Mouse (Mus musculus): ENCODE data around the gene Amd1. TPM values are rescaled to one million over a fixed set of nuclear protein-coding genes. Genes with fewer than 3 reads are reported as not detected.

The Amd1 gene
- 47.5 and 57.4 TPM in 2 replicates for polyA plus RNA-seq (2014; fragmentation: Nextera tagmentation; extraction: Ambion mirVana)

DNA sequence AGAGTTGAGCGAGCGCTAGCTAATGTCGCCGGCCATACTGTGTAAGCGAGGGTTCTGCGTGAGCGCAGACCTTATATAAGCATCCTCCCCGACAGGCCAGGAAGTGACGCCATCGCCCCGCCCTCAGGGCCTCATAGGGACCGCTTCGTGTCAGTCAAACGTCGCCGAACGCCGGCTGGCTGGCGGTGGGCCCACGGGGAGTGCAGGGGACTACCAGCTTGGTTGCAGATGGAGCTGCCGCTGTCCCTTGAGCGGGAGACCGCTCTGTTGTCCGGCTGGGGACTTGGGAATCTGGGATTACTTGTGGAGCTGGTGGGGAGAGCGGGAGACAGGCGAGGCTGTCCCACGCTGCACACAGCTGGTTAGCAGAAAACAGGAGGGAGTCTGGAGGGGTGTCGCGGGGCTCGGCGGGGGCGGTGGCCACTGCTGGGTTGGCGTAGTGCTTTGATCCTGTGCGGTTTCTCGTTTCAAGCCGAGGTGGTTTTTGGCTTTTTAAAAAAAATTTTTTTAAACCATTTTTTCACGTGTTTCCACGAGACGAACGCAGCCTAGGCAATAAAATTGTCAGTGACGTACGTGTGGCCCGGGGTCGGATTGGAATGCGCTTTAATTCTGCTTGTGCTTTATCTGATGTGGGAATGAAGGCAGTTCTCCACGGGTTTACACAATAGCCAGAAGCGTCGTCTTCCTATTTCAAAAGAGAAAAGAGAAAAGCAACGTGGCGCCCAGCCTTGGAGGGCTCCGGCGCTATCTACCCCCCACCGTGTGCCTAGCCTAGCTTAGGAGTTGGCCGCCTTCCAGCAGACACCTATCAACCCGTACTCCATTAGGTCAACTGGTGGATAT is at the start of gene Amd1:
Gene Amd1, minus strand, starts transcription at position 47 of the 846 bp plus-strand sequence.
- WGBS = under 1% methylated on average over 55 of the region's 55 CpGs
- 0 out of 2 replicates have a peak, but pooled peaks cover 2% of the 10 kb centered on the region for H3K9me3 ChIP-seq (ENCODE audit: control insufficient read depth, low read length)
- H3K27ac ChIP-seq = peak within 1 kb of the TSS; percentile 98

DNA sequence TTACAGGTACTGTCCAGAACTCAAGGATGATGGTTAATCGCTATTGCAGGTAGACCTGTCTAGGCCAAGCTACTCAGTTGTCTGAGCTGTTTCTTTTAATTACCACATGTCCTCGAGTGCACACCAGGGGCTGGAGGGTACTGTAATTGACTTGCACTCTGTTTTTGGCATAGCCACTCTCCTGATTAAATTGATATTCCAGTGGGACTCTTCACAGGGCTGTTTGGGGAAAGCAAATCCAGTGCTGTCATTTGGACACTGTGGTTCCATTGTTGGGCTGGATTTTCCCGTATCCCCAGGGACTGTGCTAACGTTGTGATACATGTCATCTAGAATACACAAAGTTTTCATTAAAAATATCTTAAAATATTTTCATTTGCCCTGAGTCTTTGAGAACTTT is 49.2 kb upstream of the Amd1 start:
- Histone ChIP-seq H3K4me2 (replicated peaks) (peak overlapping the region; percentile 78), H3K9ac (no peak overlapping the region), H3K27ac (no peak overlapping the region), H3K36me3 (replicated peaks; ENCODE audit: control insufficient read depth, insufficient read depth) (no peaks in the 10 kb centered on the region), H3K9me3 (ENCODE audit: control insufficient read depth, low read length) (no peaks in the 10 kb centered on the region), H3K4me3 (replicated peaks; ENCODE audit: low read length) (peak overlapping the region; percentile 94), H3K4me1 (replicated peaks; ENCODE audit: control insufficient read depth, insufficient read depth, low read length) (peaks cover 20% of the 10 kb centered on the region), H3K27me3 (ENCODE audit: control insufficient read depth, insufficient read depth, low read length) (no peaks in the 10 kb centered on the region)
- ATAC-seq (ENCODE audit: low FRiP score) (no peak), DNase-seq (ENCODE audit: low spot score) (no peak)
- 48% methylated on average over 4 of the region's 4 CpGs for WGBS

More for the DNA sequence above, at the start of gene Amd1:
- ATAC-seq (ENCODE audit: low FRiP score) (peak; percentile 98), DNase-seq (ENCODE audit: low spot score) (peak; percentile 99)
- Histone ChIP-seq H3K4me2 (replicated peaks) (peak within 1 kb of the TSS; percentile 81), H3K4me3 (replicated peaks; ENCODE audit: low read length) (peak within 1 kb of the TSS; percentile 98), H3K36me3 (replicated peaks; ENCODE audit: control insufficient read depth, insufficient read depth) (no peaks in the 10 kb centered on the region), H3K9ac (peak within 1 kb of the TSS; percentile 90), H3K4me1 (replicated peaks; ENCODE audit: control insufficient read depth, insufficient read depth, low read length) (peaks cover 20% of the 10 kb centered on the region), H3K27me3 (ENCODE audit: control insufficient read depth, insufficient read depth, low read length) (no peaks in the 10 kb centered on the region)

DNA sequence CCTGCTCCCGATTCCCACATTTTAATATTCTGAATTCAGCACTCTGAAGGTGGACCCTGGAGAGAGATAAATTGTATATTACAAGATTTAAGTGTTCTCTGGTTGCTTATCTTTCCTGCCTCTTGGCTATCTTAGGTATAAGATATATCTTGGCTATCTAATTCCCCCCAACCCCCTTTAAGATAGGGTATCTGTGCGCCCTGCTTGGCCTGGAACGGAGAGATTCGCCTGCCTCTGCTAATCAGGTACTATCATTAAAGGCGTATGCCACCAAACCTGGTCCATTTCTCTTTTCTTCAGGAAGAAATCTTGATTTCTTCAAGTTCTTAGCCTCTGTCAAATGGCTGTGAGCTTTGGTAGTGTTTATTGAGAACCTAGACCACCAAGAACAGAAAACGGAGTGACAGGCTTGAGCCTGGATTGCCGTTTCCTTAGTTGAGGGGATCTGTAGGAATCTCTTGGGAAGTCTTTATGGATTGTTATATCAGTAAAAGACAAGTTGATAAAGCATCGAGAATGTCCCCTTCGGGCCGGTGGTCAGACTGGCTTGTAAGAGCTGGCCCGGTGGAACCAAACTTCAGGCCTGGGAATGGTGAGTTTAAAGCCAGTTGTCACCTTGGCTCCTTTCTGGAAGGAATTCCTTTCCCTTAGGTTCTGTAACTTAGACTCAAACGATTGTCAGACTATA is 48.4 kb upstream of the Amd1 start:
- H3K4me2 ChIP-seq (replicated peaks) = peak overlapping the region; percentile 78
- peak overlapping the region; percentile 94 for H3K4me3 ChIP-seq (replicated peaks; ENCODE audit: low read length)
- H3K36me3 ChIP-seq (replicated peaks; ENCODE audit: control insufficient read depth, insufficient read depth) = no peaks in the 10 kb centered on the region
- peak overlapping the region; percentile 93 for H3K27ac ChIP-seq
- H3K9ac ChIP-seq = peak overlapping the region; percentile 87
- H3K27me3 ChIP-seq (ENCODE audit: control insufficient read depth, insufficient read depth, low read length) = no peaks in the 10 kb centered on the region
- 51% methylated on average over 12 of the region's 12 CpGs for WGBS
- no peaks in the 10 kb centered on the region for H3K9me3 ChIP-seq (ENCODE audit: control insufficient read depth, low read length)
- H3K4me1 ChIP-seq (replicated peaks; ENCODE audit: control insufficient read depth, insufficient read depth, low read length) = peaks cover 20% of the 10 kb centered on the region
- DNase-seq (ENCODE audit: low spot score) (no peak), ATAC-seq (ENCODE audit: low FRiP score) (no peak)

DNA sequence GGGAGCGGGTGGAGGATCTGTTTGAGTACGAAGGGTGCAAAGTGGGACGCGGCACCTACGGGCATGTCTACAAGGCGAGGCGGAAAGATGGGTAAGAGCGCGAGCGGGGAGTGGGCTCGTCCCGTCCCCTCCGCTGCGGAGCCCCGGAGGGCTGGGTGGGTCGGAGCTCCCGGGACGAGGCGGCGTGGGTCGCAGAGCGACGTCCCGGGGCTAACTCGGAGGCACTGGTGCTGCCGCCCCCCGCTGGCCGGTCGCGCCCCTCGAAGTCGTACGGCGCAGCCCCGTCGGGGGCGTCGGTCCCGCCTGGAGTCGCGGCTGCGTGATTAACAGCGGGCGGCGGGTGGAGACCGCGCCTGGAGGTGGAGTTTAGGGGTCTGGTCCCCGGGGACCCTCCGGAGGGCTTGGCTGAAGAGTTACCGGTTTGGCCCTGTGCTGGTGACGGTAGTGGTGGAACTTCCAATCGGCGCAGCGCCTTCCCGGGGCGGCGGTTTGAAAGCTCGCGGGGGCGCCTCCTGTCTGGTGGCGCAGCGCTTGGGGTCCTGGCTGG is 47.7 kb upstream of the Amd1 start:
- H3K4me2 ChIP-seq (replicated peaks) = peak overlapping the region; percentile 78
- H3K4me3 ChIP-seq (replicated peaks; ENCODE audit: low read length) = peak overlapping the region; percentile 94
- peak overlapping the region; percentile 93 for H3K27ac ChIP-seq
- under 1% methylated on average over 49 of the region's 62 CpGs for WGBS
- no peaks in the 10 kb centered on the region for H3K27me3 ChIP-seq (ENCODE audit: control insufficient read depth, insufficient read depth, low read length)
- no peaks in the 10 kb centered on the region for H3K9me3 ChIP-seq (ENCODE audit: control insufficient read depth, low read length)
- H3K36me3 ChIP-seq (replicated peaks; ENCODE audit: control insufficient read depth, insufficient read depth) = no peaks in the 10 kb centered on the region
- DNase-seq (ENCODE audit: low spot score) (peak; percentile 64), ATAC-seq (ENCODE audit: low FRiP score) (peak; percentile 3; the same call in 1 of the 2 replicates)
- H3K4me1 ChIP-seq (replicated peaks; ENCODE audit: control insufficient read depth, insufficient read depth, low read length) = peaks cover 20% of the 10 kb centered on the region
- peak overlapping the region; percentile 87 for H3K9ac ChIP-seq

DNA sequence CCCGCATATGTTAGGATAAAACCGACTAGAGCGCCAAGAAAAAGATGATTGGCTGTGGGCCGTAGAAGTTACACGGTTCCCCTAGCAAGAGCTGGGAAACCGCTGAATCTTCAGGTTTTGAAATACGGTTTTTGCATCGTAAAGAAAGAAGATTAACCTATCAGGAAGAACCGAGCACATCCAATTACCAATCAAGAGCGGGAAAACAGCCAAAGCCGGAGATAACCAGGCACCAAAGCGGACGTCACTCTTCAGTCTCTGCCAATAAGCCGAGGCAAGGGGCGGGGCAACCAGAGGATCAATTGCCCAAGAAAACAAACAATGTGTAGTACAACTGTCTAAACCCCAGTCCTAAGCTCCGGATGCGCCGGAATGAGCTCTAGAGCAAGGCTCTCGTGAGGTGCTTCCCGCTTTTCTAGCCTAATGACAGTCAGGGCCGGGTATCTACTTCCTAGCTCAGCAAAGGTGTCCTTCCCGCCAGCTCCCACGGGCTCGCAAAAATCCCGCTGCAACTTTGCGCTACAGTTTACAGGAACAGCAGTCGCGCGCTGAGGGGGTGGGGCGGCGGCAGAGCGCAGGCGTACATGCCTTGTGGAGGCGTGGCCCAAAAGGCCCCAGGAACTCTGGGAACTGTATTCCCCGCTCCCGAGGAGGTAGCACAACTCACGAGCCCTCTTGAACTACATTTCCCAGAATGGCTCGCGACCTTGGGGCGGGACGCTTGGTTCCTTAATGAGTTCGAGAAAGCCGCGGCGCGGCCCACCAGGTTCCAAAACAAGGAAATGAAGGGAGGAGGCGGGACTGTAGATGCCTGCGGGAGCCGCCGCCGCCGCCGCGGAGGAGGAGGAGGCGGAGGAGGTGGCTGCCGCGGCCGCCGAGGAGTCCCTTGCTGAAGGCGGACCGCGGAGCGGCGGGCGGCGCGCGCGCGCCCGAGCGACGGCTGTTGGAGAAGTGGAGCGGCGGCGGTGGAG is 46.9 kb upstream of the Amd1 start:
- H3K27me3 ChIP-seq (ENCODE audit: control insufficient read depth, insufficient read depth, low read length) = no peaks in the 10 kb centered on the region
- WGBS = under 1% methylated on average over 76 of the region's 76 CpGs
- peak overlapping the region; percentile 87 for H3K9ac ChIP-seq
- peaks cover 20% of the 10 kb centered on the region for H3K4me1 ChIP-seq (replicated peaks; ENCODE audit: control insufficient read depth, insufficient read depth, low read length)
- H3K36me3 ChIP-seq (replicated peaks; ENCODE audit: control insufficient read depth, insufficient read depth) = no peaks in the 10 kb centered on the region
- peak overlapping the region; percentile 93 for H3K27ac ChIP-seq
- H3K4me3 ChIP-seq (replicated peaks; ENCODE audit: low read length) = peak overlapping the region; percentile 94
- no peaks in the 10 kb centered on the region for H3K9me3 ChIP-seq (ENCODE audit: control insufficient read depth, low read length)
- peak; percentile 98 for ATAC-seq (ENCODE audit: low FRiP score)
- peak overlapping the region; percentile 78 for H3K4me2 ChIP-seq (replicated peaks)
- peak; percentile 99 for DNase-seq (ENCODE audit: low spot score)

DNA sequence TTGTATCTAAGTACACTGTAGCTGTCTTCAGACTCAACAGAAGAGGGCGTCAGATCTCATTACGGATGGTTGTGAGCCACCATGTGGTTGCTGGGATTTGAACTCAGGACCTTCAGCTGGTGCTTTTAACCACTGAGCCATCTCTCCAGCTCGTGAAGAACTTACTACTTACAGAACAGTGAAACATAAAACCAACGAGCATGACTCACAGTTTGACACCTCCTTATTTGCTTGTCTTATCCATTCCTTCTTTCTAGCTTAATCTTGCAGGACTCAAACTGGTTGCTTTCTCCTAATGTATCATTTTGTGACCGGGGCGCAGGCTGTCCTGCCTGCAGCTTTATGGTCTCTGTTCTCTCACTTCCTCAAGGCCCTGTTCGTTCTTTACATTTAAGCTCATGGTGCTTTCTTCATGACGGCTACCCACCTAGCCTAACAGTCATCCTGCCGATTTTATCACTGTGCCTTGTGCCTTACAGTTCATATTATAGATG is 45.5 kb upstream of the Amd1 start:
- ATAC-seq (ENCODE audit: low FRiP score) = no peak
- peak overlapping the region; percentile 59 for H3K4me2 ChIP-seq (replicated peaks)
- no peak for DNase-seq (ENCODE audit: low spot score)
- no peaks in the 10 kb centered on the region for H3K27me3 ChIP-seq (ENCODE audit: control insufficient read depth, insufficient read depth, low read length)
- 0 out of 2 replicates have a peak overlapping the region, but pooled peaks have one; percentile 94 for H3K4me3 ChIP-seq (replicated peaks; ENCODE audit: low read length)
- H3K27ac ChIP-seq = no peak overlapping the region
- peaks cover 20% of the 10 kb centered on the region for H3K4me1 ChIP-seq (replicated peaks; ENCODE audit: control insufficient read depth, insufficient read depth, low read length)
- H3K9me3 ChIP-seq (ENCODE audit: control insufficient read depth, low read length) = no peaks in the 10 kb centered on the region
- no peak overlapping the region for H3K9ac ChIP-seq
- 74% methylated on average over 9 of the region's 9 CpGs for WGBS
- H3K36me3 ChIP-seq (replicated peaks; ENCODE audit: control insufficient read depth, insufficient read depth) = no peaks in the 10 kb centered on the region

DNA sequence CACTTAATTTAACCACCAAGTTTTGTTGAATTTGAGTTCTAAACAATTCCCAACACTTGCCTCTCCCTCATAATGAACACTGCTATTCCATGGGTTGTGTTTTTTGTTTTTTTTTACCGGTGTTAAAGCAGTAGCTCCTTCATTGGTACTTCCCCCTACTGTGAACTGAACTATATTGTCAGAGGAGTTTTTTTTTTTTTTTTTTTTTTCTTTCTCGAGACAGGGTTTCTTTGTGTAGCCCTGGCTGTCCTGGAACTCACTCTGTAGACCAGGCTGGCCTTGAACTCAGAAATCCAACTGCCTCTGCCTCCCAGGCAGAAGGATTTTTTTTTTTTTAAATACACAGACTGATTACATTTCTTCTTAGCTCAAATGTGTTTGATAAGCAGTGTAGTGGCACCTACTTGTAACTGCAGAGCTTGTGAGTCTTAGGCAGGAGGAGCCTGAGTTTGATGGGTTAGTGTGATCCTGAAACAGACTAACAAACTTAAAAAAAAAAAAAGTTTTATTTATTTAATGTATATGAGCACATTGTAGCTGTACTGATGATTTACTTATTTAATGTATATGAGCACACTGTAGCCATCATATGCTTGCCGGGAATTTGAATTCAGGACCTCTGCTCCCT is 44.9 kb upstream of the Amd1 start:
- Histone ChIP-seq H3K9ac (no peak overlapping the region), H3K27ac (no peak overlapping the region), H3K4me3 (replicated peaks; ENCODE audit: low read length) (no peak overlapping the region), H3K4me1 (replicated peaks; ENCODE audit: control insufficient read depth, insufficient read depth, low read length) (peaks cover 20% of the 10 kb centered on the region), H3K4me2 (replicated peaks) (no peak overlapping the region), H3K9me3 (ENCODE audit: control insufficient read depth, low read length) (no peaks in the 10 kb centered on the region), H3K36me3 (replicated peaks; ENCODE audit: control insufficient read depth, insufficient read depth) (no peaks in the 10 kb centered on the region), H3K27me3 (ENCODE audit: control insufficient read depth, insufficient read depth, low read length) (no peaks in the 10 kb centered on the region)
- DNase-seq (ENCODE audit: low spot score) = no peak
- 85% methylated on average over 3 of the region's 3 CpGs for WGBS
- no peak for ATAC-seq (ENCODE audit: low FRiP score)

DNA sequence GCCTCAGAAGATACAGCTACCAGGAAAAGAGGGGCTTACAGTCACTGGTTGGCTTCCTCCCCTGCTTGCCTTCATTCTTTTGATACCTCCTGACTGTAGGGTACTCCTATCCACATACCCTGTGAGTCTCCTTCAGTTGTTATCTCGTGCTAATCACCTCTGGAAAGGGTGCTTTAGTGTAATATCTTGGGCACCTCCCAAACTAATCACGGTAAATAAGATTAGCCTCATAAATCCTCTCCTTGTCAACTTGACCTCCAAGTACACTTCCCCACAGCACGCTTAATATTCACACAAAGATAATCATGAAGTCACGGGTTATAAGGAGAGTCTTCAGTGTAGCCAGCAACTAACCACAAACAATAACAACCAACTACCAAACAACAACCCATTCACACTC is 40.0 kb upstream of the Amd1 start:
- DNase-seq (ENCODE audit: low spot score) (no peak), ATAC-seq (ENCODE audit: low FRiP score) (no peak)
- H3K27me3 ChIP-seq (ENCODE audit: control insufficient read depth, insufficient read depth, low read length) = no peaks in the 10 kb centered on the region
- H3K9ac ChIP-seq = no peak overlapping the region
- 80% methylated on average over 4 of the region's 4 CpGs for WGBS
- no peak overlapping the region for H3K4me2 ChIP-seq (replicated peaks)
- H3K4me3 ChIP-seq (replicated peaks; ENCODE audit: low read length) = no peak overlapping the region
- no peak overlapping the region for H3K27ac ChIP-seq
- H3K9me3 ChIP-seq (ENCODE audit: control insufficient read depth, low read length) = no peaks in the 10 kb centered on the region
- H3K4me1 ChIP-seq (replicated peaks; ENCODE audit: control insufficient read depth, insufficient read depth, low read length) = no peaks in the 10 kb centered on the region
- H3K36me3 ChIP-seq (replicated peaks; ENCODE audit: control insufficient read depth, insufficient read depth) = no peaks in the 10 kb centered on the region

Data from hindbrain, embryonic 14.5 days (tissue).